Mouse (Mus musculus) small intestine, adult 2 months (tissue): ENCODE measurements around the gene Vstm5.

Experiments
- CTCF ChIP-seq: fragments of 200-500 bp; IDR thresholded peaks from 2 replicates; pipeline ENCODE4 v1.5.1; 2012; ENCODE audit warnings: low read depth, mild to moderate bottlenecking, control low read depth, inconsistent platforms, low read length, moderate library complexity, mixed read lengths; ENCODE audit not compliant: insufficient replicate concordance, insufficient read length; ENCODE audit errors: extremely low read depth
- POLR2A ChIP-seq: fragments of 200-500 bp; IDR thresholded peaks from 2 replicates; pipeline ENCODE4 v1.6.1; 2012; ENCODE audit warnings: low read depth, mild to moderate bottlenecking, control low read depth, inconsistent platforms, low read length, moderate library complexity

DNA sequence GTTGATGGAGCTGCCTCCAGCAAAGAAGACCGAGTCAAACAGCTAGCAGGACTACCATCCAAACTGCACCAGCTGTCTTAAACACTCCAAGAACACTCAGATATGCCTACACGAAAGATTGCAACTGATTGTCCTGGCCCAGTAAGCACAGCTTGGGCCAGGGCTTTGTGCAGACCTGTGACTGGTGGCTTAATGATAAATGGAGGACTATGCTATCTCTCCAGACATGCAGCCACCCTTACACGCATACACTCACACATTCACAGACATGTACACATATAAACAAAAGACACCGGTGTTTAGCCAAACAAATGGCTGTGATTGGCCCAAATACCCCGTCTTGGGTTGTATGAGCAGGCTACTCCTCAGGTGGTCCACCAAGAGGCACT, 41.6 kb downstream of the Vstm5 start:
- TF ChIP-seq CTCF (no peak), POLR2A (no peak)
